Mouse (Mus musculus): Measurements from ENCODE around the gene Prep. TPM values are rescaled to one million over a fixed set of nuclear protein-coding genes. Genes with fewer than 3 reads are reported as not detected.

The Prep gene
- total and polyA plus RNA-seq, 3 experiments = 7.9 to 13.8 (median 12.1) TPM

DNA sequence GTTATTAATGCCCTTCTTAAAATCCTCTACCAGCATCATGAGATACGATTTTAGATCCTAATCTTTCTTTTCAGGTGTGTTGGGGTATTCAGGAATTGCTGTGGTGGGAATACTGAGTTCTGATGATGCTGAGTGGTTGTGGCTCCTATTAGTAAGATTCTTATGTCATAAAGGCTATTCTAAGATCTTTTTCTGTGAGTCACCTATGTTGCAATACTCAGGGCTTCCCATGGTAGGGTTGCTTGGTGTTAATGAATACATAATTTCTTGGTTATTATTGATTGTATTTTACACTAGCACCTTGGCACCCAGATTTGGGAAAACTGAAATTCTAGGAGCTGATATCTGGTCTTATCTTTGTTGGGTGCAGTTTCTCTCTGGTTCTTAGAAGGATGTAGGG, 137.6 kb downstream of the Prep start:
- Histone ChIP-seq H3K9ac (ENCODE audit: low read depth, low read length) (no peak overlapping the region), H3K4me3 (no peak overlapping the region), H3K79me2 (replicated peaks; ENCODE audit: control insufficient read depth, insufficient read depth, low read length) (no peaks in the 10 kb centered on the region), H3K27me3 (ENCODE audit: control insufficient read depth, insufficient read depth, low read length) (no peaks in the 10 kb centered on the region), H3K4me1 (ENCODE audit: control insufficient read depth, insufficient read depth, low read length) (no peaks in the 10 kb centered on the region), H3K36me3 (ENCODE audit: control insufficient read depth, insufficient read depth, low read length) (no peaks in the 10 kb centered on the region), H3K27ac (no peak overlapping the region)
- intact Hi-C loops (cut with DNase I) = no loop called here
- TF ChIP-seq POLR2A (IDR thresholded peaks at IDR 0.05; ENCODE audit: insufficient read depth, low read depth, low read length) (no peak), EP300 (IDR thresholded peaks at IDR 0.05; ENCODE audit: insufficient read depth, low read depth, low read length) (no peak), CTCF (IDR thresholded peaks at IDR 0.05) (no peak)
- no peak for DNase-seq
- WGBS = 61% methylated on average over 1 of the region's 1 CpGs

DNA sequence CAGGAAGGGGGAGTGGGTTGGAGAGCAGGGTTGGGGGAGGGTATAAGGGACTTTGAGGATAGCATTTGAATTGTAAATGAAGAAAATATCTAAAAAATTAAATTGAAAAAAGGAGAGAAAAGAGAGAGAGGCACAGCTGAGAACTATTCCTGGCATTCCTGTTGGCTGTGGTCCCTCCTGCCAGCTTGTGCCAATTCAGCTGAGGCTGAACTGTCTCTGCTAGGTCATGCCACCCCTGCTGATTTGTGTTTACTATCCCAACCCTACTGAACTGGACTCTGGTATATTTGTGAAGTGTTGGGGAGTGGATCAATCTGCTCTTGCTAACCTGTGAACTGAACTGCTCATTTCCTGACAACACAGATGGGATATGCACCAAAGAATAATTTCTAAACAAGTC, 143.2 kb downstream of the Prep start:
- Histone ChIP-seq H3K4me1 (ENCODE audit: control insufficient read depth, insufficient read depth, low read length) (no peaks in the 10 kb centered on the region), H3K9ac (ENCODE audit: low read depth, low read length) (no peak overlapping the region), H3K27ac (peak overlapping the region; percentile 56), H3K36me3 (ENCODE audit: control insufficient read depth, insufficient read depth, low read length) (peaks cover 2% of the 10 kb centered on the region; the same call in 1 of the 2 replicates), H3K4me3 (no peak overlapping the region), H3K27me3 (ENCODE audit: control insufficient read depth, insufficient read depth, low read length) (no peaks in the 10 kb centered on the region), H3K79me2 (replicated peaks; ENCODE audit: control insufficient read depth, insufficient read depth, low read length) (no peaks in the 10 kb centered on the region)
- TF ChIP-seq POLR2A (IDR thresholded peaks at IDR 0.05; ENCODE audit: insufficient read depth, low read depth, low read length) (no peak), EP300 (IDR thresholded peaks at IDR 0.05; ENCODE audit: insufficient read depth, low read depth, low read length) (0 out of 2 replicates have a peak, but pooled peaks have one; percentile 57), CTCF (IDR thresholded peaks at IDR 0.05) (no peak)
- DNase-seq = peak; percentile 26 to 30
- intact Hi-C loops (cut with DNase I) = no loop called here

DNA sequence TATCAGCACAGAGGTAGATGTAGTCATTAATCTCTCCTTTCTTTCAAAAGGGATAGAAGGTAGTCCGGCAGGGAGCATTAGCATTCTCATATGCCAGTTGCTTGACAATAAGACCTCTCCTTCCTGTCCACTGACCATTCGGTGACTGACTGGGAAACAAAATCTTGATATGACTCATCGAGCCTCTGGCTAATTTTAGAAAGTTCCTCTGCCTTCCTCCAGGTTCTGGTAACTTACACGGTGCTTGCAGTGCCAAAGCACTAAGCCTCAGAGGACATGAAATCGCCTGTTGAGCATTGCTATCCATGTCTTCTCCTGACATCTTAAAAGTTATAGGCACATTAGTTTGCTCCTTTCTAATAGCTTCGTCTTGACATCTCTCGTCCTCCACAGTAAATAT, 149.7 kb downstream of the Prep start:
- H3K27me3 ChIP-seq (ENCODE audit: control insufficient read depth, insufficient read depth, low read length) = no peaks in the 10 kb centered on the region
- no peak overlapping the region for H3K4me3 ChIP-seq
- peak overlapping the region; percentile 29 for H3K27ac ChIP-seq
- H3K9ac ChIP-seq (ENCODE audit: low read depth, low read length) = no peak overlapping the region
- no peaks in the 10 kb centered on the region; the same call in 1 of the 2 replicates for H3K4me1 ChIP-seq (ENCODE audit: control insufficient read depth, insufficient read depth, low read length)
- peak in 1 of 2 experiments; percentile 17 for DNase-seq
- H3K79me2 ChIP-seq (replicated peaks; ENCODE audit: control insufficient read depth, insufficient read depth, low read length) = no peaks in the 10 kb centered on the region
- 24% methylated on average over 7 of the region's 7 CpGs for WGBS
- H3K36me3 ChIP-seq (ENCODE audit: control insufficient read depth, insufficient read depth, low read length) = no peaks in the 10 kb centered on the region
- intact Hi-C loops (cut with DNase I) = no loop called here
- TF ChIP-seq EP300 (IDR thresholded peaks at IDR 0.05; ENCODE audit: insufficient read depth, low read depth, low read length) (no peak), POLR2A (IDR thresholded peaks at IDR 0.05; ENCODE audit: insufficient read depth, low read depth, low read length) (peak; percentile 26; the same call in 1 of the 2 replicates), CTCF (IDR thresholded peaks at IDR 0.05) (0 out of 2 replicates have a peak, but pooled peaks have one; percentile 18)

Small RNA genes lying within 50 kb of the gene (microRNA-seq; reads per million reads assigned to microRNA genes)
- gene Gm23766 = 0 reads per million in 2 experiments

Other genes starting within 250 kb of the Prep start
- 10 to 100 TPM; 29.4 to 35.5 TPM for gene Popdc3, start 110.9 kb downstream of the Prep start, total RNA-seq (2021)
- 13.4 and 24.3 TPM in 2 replicates for gene Popdc3, start 110.9 kb downstream of the Prep start, polyA plus RNA-seq (2012; rRNA removed)

All from heart, adult 2 months (tissue).